Mouse (Mus musculus) ES-E14 (cell line): ENCODE results near the gene Ankk1. TPM values are rescaled to one million over a fixed set of nuclear protein-coding genes. Genes with fewer than 3 reads are reported as not detected.

Experiments used
- DNase-seq: peaks from one replicate; pipeline ENCODE4 v3.0.0-alpha.2; 2013; ENCODE audit warnings: low read depth, low spot score
- H3K27ac ChIP-seq: 2 replicates; pipeline ENCODE4 v1.5.1; 2012; ENCODE audit warnings: low read depth, mild to moderate bottlenecking, low read length, moderate library complexity, mixed read lengths; ENCODE audit not compliant: poor library complexity, insufficient read depth, severe bottlenecking
- H3K36me3 ChIP-seq: 2 replicates; pipeline ENCODE4 v1.6.1; 2012; ENCODE audit warnings: mild to moderate bottlenecking, low read length, moderate library complexity, mixed read lengths; ENCODE audit not compliant: control insufficient read depth, poor library complexity, insufficient read depth, severe bottlenecking
- H3K4me1 ChIP-seq, 2 experiments: fragments of 150-350 bp in 1 of 2; sonication (generic) in 1 of 2; 2 replicates each; pipeline ENCODE4 v1.6.1; 2012; ENCODE audit warnings: low read length in 2 of 2, mild to moderate bottlenecking in 1 of 2, mixed read lengths in 1 of 2; ENCODE audit not compliant: control insufficient read depth in 2 of 2, insufficient read depth in 2 of 2, poor library complexity in 1 of 2
- H3K4me3 ChIP-seq, 2 experiments: fragments of 150-350 bp in 1 of 2; sonication (generic) in 1 of 2; 2 replicates each; pipeline ENCODE4 v1.5.1; 2012; ENCODE audit warnings: low read length in 2 of 2, low read depth in 1 of 2, mild to moderate bottlenecking in 1 of 2, mixed read lengths in 1 of 2; ENCODE audit not compliant: insufficient read depth in 1 of 2, poor library complexity in 1 of 2, severe bottlenecking in 1 of 2
- H3K9ac ChIP-seq: 2 replicates; pipeline ENCODE4 v1.6.1; 2012; ENCODE audit warnings: low read depth, mild to moderate bottlenecking, low read length, mixed read lengths; ENCODE audit not compliant: poor library complexity, insufficient read depth, severe bottlenecking
- H3K9me3 ChIP-seq: fragments of 150-350 bp; sonication (generic); 2 replicates; pipeline ENCODE4 v1.6.1; 2012; ENCODE audit warnings: low read depth, mild to moderate bottlenecking, low read length; ENCODE audit not compliant: control insufficient read depth, insufficient read depth
- CHD2 ChIP-seq: IDR thresholded peaks from 2 replicates; pipeline ENCODE4 v1.6.1; 2014; ENCODE audit warnings: mild to moderate bottlenecking, low read depth, low read length, inconsistent platforms
- HCFC1 ChIP-seq: IDR thresholded peaks from 2 replicates; pipeline ENCODE4 v1.6.1; 2012; ENCODE audit warnings: low read length, inconsistent platforms, borderline replicate concordance; ENCODE audit not compliant: insufficient read depth
- MAFK ChIP-seq: IDR thresholded peaks from 2 replicates; pipeline ENCODE4 v1.6.1; 2014; ENCODE audit warnings: mild to moderate bottlenecking, low read depth, low read length, inconsistent platforms; ENCODE audit not compliant: insufficient read depth
- ZC3H11A ChIP-seq: IDR thresholded peaks from 2 replicates; pipeline ENCODE4 v1.6.1; 2012; ENCODE audit warnings: low read depth, mild to moderate bottlenecking, inconsistent platforms, low read length, borderline replicate concordance
- ZNF384 ChIP-seq: IDR thresholded peaks from 2 replicates; pipeline ENCODE4 v1.6.1; 2012; ENCODE audit warnings: low read depth, low read length, inconsistent platforms
- in situ Hi-C, 2 experiments: fragments of 600-800 bp; cut with MboI; formaldehyde crosslinking; loops; one replicate each; pipeline ENCODE4 v1.15.1; 2025; ENCODE audit warnings: low sequenced_read_pairs in 2 of 2, inconsistent platforms in 1 of 2; ENCODE audit not compliant: unreplicated experiment in 2 of 2
- total RNA-seq: library from RNA; depleted of rRNA; stranded (reverse); fragments of 300-350 nt; gene quantifications from 2 replicates; pipeline ENCODE4 v1.2.3, GENCODE M21; 2012

Ankk1 gene
- total RNA-seq, 1 experiment, result 0.94 TPM

DNA sequence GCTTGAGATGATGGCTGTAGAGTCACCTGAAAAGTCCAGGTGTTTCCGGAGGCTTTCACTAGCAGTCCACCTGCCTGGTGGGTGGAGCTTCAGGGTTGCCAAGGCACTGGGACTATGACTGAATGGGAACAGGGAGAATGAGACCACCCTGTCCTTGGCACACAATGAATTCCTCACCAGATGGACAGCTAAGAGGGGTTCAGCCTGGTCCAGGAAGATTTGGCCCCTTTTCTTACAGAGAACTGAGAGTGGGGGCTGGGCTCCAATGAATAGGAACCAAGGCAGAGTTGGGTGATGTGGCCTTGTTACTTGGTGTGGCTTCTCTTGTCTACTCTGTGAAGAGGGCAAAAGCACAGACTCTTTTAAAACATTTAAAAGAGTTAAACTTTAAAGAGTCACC lies 25.6 kb upstream of the Ankk1 start:
- in situ Hi-C loops, result no loop called here
- DNase-seq, result no peak
- TF ChIP-seq ZC3H11A (no peak), MAFK (no peak), ZNF384 (no peak), CHD2 (no peak), HCFC1 (no peak)

DNA sequence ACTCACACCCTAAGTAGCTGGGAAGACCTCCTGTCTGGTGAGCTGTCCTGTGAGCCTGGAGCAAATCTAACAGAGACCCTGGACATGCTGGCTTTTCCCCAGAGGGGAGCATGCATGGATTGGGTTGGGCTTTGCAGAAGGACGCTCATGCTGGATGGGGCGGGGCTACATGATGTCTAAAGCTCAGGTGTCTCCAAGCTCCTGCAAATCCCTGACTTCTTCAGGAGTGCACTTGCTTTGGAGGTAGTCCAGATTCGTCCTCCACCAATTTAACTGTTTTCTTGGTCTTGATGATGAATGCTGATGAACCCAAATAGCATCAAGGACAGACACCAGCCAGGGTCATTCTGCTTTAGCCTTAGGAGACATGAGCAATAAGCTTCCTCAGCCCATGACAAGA lies 23.7 kb upstream of the Ankk1 start:
- no peak for TF ChIP-seq ZNF384
- no peak for TF ChIP-seq MAFK
- TF ChIP-seq HCFC1, result no peak
- no peak for TF ChIP-seq CHD2
- TF ChIP-seq ZC3H11A, result no peak
- no peak for DNase-seq
- no peak overlapping the region for H3K27ac ChIP-seq
- no peak overlapping the region for H3K4me3 ChIP-seq
- no peaks in the 10 kb centered on the region for H3K36me3 ChIP-seq
- no peaks in the 10 kb centered on the region for H3K9me3 ChIP-seq
- in situ Hi-C loops, result no loop called here
- no peaks in the 10 kb centered on the region for H3K4me1 ChIP-seq
- no peak overlapping the region for H3K9ac ChIP-seq

More for the DNA sequence above, 25.6 kb upstream of the Ankk1 start:
- no peak overlapping the region for H3K4me3 ChIP-seq
- H3K9ac ChIP-seq, result no peak overlapping the region
- H3K9me3 ChIP-seq, result no peaks in the 10 kb centered on the region
- H3K36me3 ChIP-seq, result no peaks in the 10 kb centered on the region
- no peak overlapping the region for H3K27ac ChIP-seq
- H3K4me1 ChIP-seq, result no peaks in the 10 kb centered on the region

DNA sequence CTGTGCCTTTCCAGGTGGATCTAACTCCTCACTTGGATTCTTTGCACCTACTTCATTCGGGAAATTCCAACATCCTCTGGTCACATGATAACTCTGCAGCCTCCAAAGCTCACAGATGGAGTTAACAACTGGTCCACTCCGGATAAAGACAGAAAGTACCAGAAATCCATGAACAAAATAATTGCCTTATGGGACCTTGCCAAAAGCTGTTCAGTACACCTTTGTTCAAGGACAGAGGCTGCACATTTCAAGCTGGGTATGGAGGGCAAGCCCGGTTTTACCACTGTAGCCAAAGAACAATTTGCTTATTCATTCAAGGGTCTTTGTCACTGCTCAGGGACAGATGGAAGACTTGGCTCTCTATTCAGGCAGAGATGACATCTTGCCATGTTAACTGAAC lies 15.8 kb upstream of the Ankk1 start:
- Histone ChIP-seq H3K36me3 (no peaks in the 10 kb centered on the region; the same call in 1 of the 2 replicates), H3K9me3 (no peaks in the 10 kb centered on the region), H3K4me3 (no peak overlapping the region), H3K27ac (no peak overlapping the region), H3K4me1 (no peaks in the 10 kb centered on the region; a peak in 1 of 4 replicates), H3K9ac (no peak overlapping the region)
- no peak for DNase-seq
- no peak for TF ChIP-seq HCFC1
- TF ChIP-seq MAFK, result no peak
- TF ChIP-seq ZC3H11A, result no peak
- TF ChIP-seq ZNF384, result no peak
- TF ChIP-seq CHD2, result no peak
- in situ Hi-C loops, result no loop called here

DNA sequence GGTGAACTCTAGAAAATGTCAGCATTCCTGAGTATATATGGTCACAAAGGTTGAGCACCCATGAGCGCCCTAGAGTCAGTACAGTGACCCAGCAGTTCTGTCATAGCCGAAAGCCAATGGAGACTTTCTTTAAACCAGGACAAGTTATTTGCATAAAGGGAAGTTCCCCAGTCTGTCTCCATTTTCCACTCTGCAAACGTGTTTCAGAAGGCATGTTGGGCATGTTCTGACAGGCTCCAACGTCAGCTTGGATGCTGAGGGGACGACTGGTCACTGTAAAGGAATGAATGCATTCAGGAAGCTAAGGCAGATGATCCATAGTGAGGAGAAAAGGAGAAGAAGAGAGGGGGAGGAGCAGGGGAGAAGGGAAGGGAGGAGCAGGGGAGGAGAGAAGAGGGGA lies 657 bp upstream of the Ankk1 start:
- no peak overlapping the region for H3K9ac ChIP-seq
- no peak overlapping the region for H3K4me3 ChIP-seq
- H3K9me3 ChIP-seq, result no peaks in the 10 kb centered on the region
- TF ChIP-seq HCFC1 (no peak), CHD2 (no peak), ZC3H11A (no peak), MAFK (no peak), ZNF384 (no peak)
- no peak overlapping the region for H3K27ac ChIP-seq
- no peak for DNase-seq
- in situ Hi-C loops, result no loop called here
- H3K36me3 ChIP-seq, result no peaks in the 10 kb centered on the region
- H3K4me1 ChIP-seq, result no peaks in the 10 kb centered on the region

DNA sequence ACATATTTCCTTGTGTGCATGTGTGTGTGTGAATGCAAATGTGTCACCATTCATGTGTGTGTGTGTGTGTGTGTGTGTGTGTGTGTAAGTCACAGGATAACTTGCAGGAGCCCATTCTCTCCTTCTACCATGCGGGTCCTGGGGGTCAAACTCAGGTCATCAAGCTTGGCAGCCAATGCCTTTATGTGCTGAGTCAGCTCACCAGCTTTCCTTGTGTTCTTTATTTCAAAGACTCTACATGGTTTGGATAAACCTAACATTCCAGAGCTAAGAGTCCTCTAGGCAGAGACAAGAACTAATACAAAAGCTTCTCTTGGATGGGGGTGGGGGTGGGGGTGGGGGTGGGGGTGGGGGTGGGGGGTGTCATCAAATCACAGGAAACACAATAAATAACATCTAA lies 1.2 kb downstream of the Ankk1 start:
- Histone ChIP-seq H3K9me3 (no peaks in the 10 kb centered on the region), H3K36me3 (no peaks in the 10 kb centered on the region), H3K4me1 (no peaks in the 10 kb centered on the region), H3K9ac (no peak overlapping the region), H3K4me3 (no peak overlapping the region), H3K27ac (no peak overlapping the region)
- in situ Hi-C loops, result no loop called here
- TF ChIP-seq ZC3H11A (no peak), HCFC1 (no peak), MAFK (peak; percentile 86)
- DNase-seq, result no peak
